Mouse (Mus musculus) C2C12 (cell line): ENCODE data around the gene Ggnbp2.
"Not testable (repeated sequence)": the region's sequence is repeated elsewhere in the genome, so short reads cannot be mapped to it uniquely, and the experiment has no call there.

Experiments used
- CEBPB ChIP-seq: IDR thresholded peaks from one replicate; pipeline ENCODE4 v1.6.1; 2011; ENCODE audit warnings: low read depth, mild to moderate bottlenecking, control low read depth, moderate library complexity
- CTCF ChIP-seq: IDR thresholded peaks from one replicate; pipeline ENCODE4 v1.5.1; 2011; ENCODE audit not compliant: control insufficient read depth, insufficient read depth, insufficient read length
- MYOD1 ChIP-seq: IDR thresholded peaks from one replicate; pipeline ENCODE4 v1.6.1; 2011; ENCODE audit warnings: low read depth; ENCODE audit not compliant: control insufficient read depth, insufficient read length
- USF1 ChIP-seq: IDR thresholded peaks from one replicate; pipeline ENCODE4 v1.6.1; 2011; ENCODE audit warnings: low read depth, mild to moderate bottlenecking, control low read depth, moderate library complexity

DNA sequence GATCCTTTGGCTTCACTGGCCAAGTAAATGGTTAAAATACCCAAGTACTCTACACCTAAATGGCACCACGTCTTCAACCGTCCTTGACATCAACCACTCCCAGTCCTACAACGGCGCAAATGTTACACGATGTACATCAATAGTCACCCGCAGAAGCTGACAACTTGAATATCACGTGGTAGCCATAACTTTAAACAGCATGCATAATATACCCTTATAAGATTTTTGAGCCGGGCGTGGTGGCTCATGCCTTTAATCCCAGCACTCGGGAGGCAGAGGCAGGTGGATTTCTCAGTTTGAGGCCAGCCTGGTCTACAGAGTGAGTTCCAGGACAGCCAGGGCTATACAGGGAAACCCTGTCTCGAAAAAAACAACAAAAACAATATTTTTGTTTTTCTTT lies 41.1 kb downstream of the Ggnbp2 start:
- not testable (repeated sequence) for TF ChIP-seq USF1, CTCF, MYOD1, CEBPB
